Mouse (Mus musculus) midbrain, postnatal 0 days (tissue): ENCODE measurements around the gene Prss1. TPM values are rescaled to one million over a fixed set of nuclear protein-coding genes. Genes with fewer than 3 reads are reported as not detected.
"Not testable (repeated sequence)": the region's sequence is repeated elsewhere in the genome, so short reads cannot be mapped to it uniquely, and the experiment has no call there.

Source experiments
- ATAC-seq: fragments of 200-750 bp; cut with Nextera tagmentation; 2 replicates; pipeline ENCODE4 v1.8.0; 2017; ENCODE audit warnings: moderate number of reproducible peaks, mild to moderate bottlenecking, moderate TSS enrichment, moderate library complexity; ENCODE audit not compliant: low FRiP score
- DNase-seq: peaks from one replicate; pipeline ENCODE4 v3.0.0-alpha.2; 2015; ENCODE audit warnings: low spot score
- H3K27ac ChIP-seq: fragments of 300-500 bp; sonication (generic); 2 replicates; pipeline ENCODE4 v1.5.1; 2014; ENCODE audit warnings: low read depth, mild to moderate bottlenecking, low read length, mixed read lengths
- H3K27me3 ChIP-seq: fragments of 300-500 bp; sonication (generic); 2 replicates; pipeline ENCODE4 v1.6.1; 2014; ENCODE audit warnings: low read length, control low read depth, mixed read lengths; ENCODE audit not compliant: insufficient read depth
- H3K36me3 ChIP-seq: fragments of 300-500 bp; sonication (generic); 2 replicates; pipeline ENCODE4 v1.6.1; 2014; ENCODE audit warnings: low read length, control low read depth, mixed read lengths; ENCODE audit not compliant: insufficient read depth
- H3K4me1 ChIP-seq: fragments of 300-500 bp; sonication (generic); 2 replicates; pipeline ENCODE4 v1.6.1; 2014; ENCODE audit warnings: mild to moderate bottlenecking, control low read depth, antibody characterized with exemption, low read length, mixed read lengths; ENCODE audit not compliant: insufficient read depth
- H3K4me2 ChIP-seq: fragments of 300-500 bp; sonication (generic); 2 replicates; pipeline ENCODE4 v1.6.1; 2014; ENCODE audit warnings: low read depth, mild to moderate bottlenecking, low read length, mixed read lengths; ENCODE audit not compliant: poor library complexity, severe bottlenecking
- H3K4me3 ChIP-seq: fragments of 300-500 bp; sonication (generic); 2 replicates; pipeline ENCODE4 v1.5.1; 2014; ENCODE audit warnings: low read depth, mild to moderate bottlenecking, low read length, moderate library complexity
- H3K9ac ChIP-seq: fragments of 300-500 bp; sonication (generic); replicated peaks from 2 replicates; pipeline ENCODE4 v1.6.1; 2014; ENCODE audit warnings: mild to moderate bottlenecking, low read length, moderate library complexity, mixed read lengths; ENCODE audit not compliant: poor library complexity, severe bottlenecking
- H3K9me3 ChIP-seq: fragments of 300-500 bp; sonication (generic); 2 replicates; pipeline ENCODE4 v1.6.1; 2016; ENCODE audit warnings: low read length, control low read depth
- CTCF ChIP-seq: IDR thresholded peaks from 2 replicates; pipeline ENCODE4 v1.5.1; 2016; ENCODE audit warnings: antibody characterized with exemption, mild to moderate bottlenecking
- WGBS: fragments of 180-500 bp; shearing (Covaris S2); extraction: QIAGEN DNeasy Blood & Tissue Kit; methylation state at CpG from one replicate; pipeline ENCODE4 v1.1.7; 2014; 5-methylcytosine and 5-hydroxymethylcytosine counted together
- polyA plus RNA-seq: library from polyadenylated mRNA; unstranded; fragments of >200 nt; fragmentation: Nextera tagmentation; extraction: Ambion mirVana; gene quantifications from 2 replicates; pipeline ENCODE4 v1.2.1, GENCODE M21; 2015
- total RNA-seq: library from RNA; depleted of rRNA; stranded (reverse); fragments of >200 nt; gene quantifications from 2 replicates; pipeline ENCODE4 v1.2.3, GENCODE M21; 2014; rRNA removed

The Prss1 gene
- total RNA-seq = not detected in 2 replicates
- not detected in 2 replicates for polyA plus RNA-seq

GRCm38 (mm10) chr6:41458632-41459031 lies at the start of gene Prss1:
Gene Prss1, plus strand, starts transcription at chr6:41458932.
- H3K4me3 ChIP-seq, DNase-seq, H3K27ac ChIP-seq, H3K27me3 ChIP-seq, ATAC-seq, H3K9me3 ChIP-seq, H3K4me1 ChIP-seq, H3K36me3 ChIP-seq, H3K9ac ChIP-seq, H3K4me2 ChIP-seq: not testable (repeated sequence)

- H3K4me1 ChIP-seq, ATAC-seq, H3K36me3 ChIP-seq, H3K27ac ChIP-seq, H3K4me3 ChIP-seq, H3K9ac ChIP-seq, H3K9me3 ChIP-seq, DNase-seq, H3K27me3 ChIP-seq, H3K4me2 ChIP-seq: not testable (repeated sequence)
- 93% methylated on average over 2 of the region's 2 CpGs for WGBS
These were observed 16.5 kb upstream of the Prss1 start for GRCm38 (mm10) chr6:41442261-41442660.

GRCm38 (mm10) chr6:41446045-41446444 lies 12.7 kb upstream of the Prss1 start, which contains the start of gene Gm10334:
Gene Gm10334, minus strand, starts transcription at chr6:41446145.
- ATAC-seq, DNase-seq, H3K9me3 ChIP-seq, H3K4me1 ChIP-seq, H3K27me3 ChIP-seq, H3K9ac ChIP-seq, H3K4me3 ChIP-seq, H3K27ac ChIP-seq, H3K36me3 ChIP-seq, H3K4me2 ChIP-seq: not testable (repeated sequence)

- Histone ChIP-seq H3K27ac (no peak overlapping the region), H3K4me2 (no peak overlapping the region), H3K4me3 (no peak overlapping the region), H3K27me3 (no peaks in the 10 kb centered on the region), H3K4me1 (no peaks in the 10 kb centered on the region), H3K9me3 (no peaks in the 10 kb centered on the region), H3K36me3 (no peaks in the 10 kb centered on the region), H3K9ac (no peak overlapping the region)
- ATAC-seq (no peak), DNase-seq (no peak)
- no peak for TF ChIP-seq CTCF
- WGBS = 88% methylated on average over 3 of the region's 3 CpGs
These were observed 40.6 kb downstream of the Prss1 start for GRCm38 (mm10) chr6:41499374-41499773.

DNA sequence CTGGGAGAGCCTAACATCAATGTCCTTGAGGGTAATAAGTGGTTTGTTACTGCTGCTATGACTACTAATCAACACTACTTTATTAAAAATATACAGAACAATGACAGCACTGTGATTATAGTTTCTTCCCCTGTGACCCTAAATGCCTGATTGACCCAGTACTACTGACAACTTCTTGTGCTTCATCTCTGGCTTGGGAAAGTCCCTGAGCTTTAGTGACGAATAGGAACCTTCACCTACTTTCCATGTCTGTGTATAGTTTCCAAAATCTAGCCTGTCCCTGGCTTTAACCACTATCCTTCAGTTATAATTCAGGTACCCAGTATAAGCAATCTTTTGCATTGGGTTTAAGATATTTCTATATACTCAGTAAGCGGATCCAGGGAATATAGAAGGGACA lies 46.2 kb downstream of the Prss1 start:
- ATAC-seq (no peak), DNase-seq (no peak)
- no peak overlapping the region for H3K4me2 ChIP-seq
- H3K4me1 ChIP-seq = no peaks in the 10 kb centered on the region
- TF ChIP-seq CTCF = no peak
- H3K36me3 ChIP-seq = no peaks in the 10 kb centered on the region
- 85% methylated on average over 2 of the region's 2 CpGs for WGBS
- no peak overlapping the region for H3K9ac ChIP-seq
- no peaks in the 10 kb centered on the region for H3K9me3 ChIP-seq
- H3K4me3 ChIP-seq = no peak overlapping the region
- H3K27me3 ChIP-seq = no peaks in the 10 kb centered on the region
- no peak overlapping the region for H3K27ac ChIP-seq

DNA sequence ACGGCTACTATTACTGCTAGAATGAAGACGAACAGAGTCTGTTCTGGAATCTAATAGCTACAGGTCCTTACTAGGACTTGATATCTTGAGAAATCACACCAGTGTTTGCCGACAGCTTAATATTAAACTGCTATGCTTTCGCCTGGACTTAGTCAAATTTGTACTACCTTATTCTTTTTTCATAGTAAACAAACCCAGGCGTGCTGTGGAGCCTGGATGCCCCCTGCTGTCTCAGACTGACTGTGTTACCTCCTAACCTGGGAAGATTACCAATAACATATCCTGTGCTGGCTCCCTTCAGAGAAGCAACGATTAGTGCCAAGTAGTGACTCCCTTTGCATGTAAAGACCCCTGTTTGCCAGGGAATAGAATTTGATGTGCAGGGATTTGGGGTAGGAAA lies 46.6 kb downstream of the Prss1 start:
- no peak for DNase-seq
- H3K27me3 ChIP-seq = no peaks in the 10 kb centered on the region
- no peak for ATAC-seq
- H3K9me3 ChIP-seq = no peaks in the 10 kb centered on the region
- no peak overlapping the region for H3K27ac ChIP-seq
- H3K4me1 ChIP-seq = no peaks in the 10 kb centered on the region
- TF ChIP-seq CTCF = 0 out of 2 replicates have a peak, but pooled peaks have one; percentile 13
- no peak overlapping the region for H3K9ac ChIP-seq
- H3K36me3 ChIP-seq = no peaks in the 10 kb centered on the region
- 79% methylated on average over 6 of the region's 6 CpGs for WGBS
- no peak overlapping the region for H3K4me3 ChIP-seq
- no peak overlapping the region for H3K4me2 ChIP-seq

Other genes starting within 250 kb of the Prss1 start
- gene Try4, start 156.7 kb upstream of the Prss1 start, total RNA-seq = not detected in 2 replicates
- not detected in 2 replicates for gene Try4, start 156.7 kb upstream of the Prss1 start, polyA plus RNA-seq
- 0.49 TPM in 1 of 2 replicates, not detected in the other for gene Try5, start 142.1 kb upstream of the Prss1 start, total RNA-seq
- 0.22 and 0.26 TPM in 2 replicates for gene Try5, start 142.1 kb upstream of the Prss1 start, polyA plus RNA-seq
- not detected in 2 replicates for gene Try10, start 104.8 kb upstream of the Prss1 start, total RNA-seq
- gene Try10, start 104.8 kb upstream of the Prss1 start, polyA plus RNA-seq = not detected in 2 replicates
- not detected in 2 replicates for gene Prss3, start 81.3 kb upstream of the Prss1 start, total RNA-seq
- not detected in 2 replicates for gene Prss3, start 81.3 kb upstream of the Prss1 start, polyA plus RNA-seq
- gene Gm5771, start 66.6 kb upstream of the Prss1 start, total RNA-seq = not detected in 2 replicates
- not detected in 2 replicates for gene Gm5771, start 66.6 kb upstream of the Prss1 start, polyA plus RNA-seq
- 0.52 TPM in 1 of 2 replicates, not detected in the other for gene Gm10334, start 12.8 kb upstream of the Prss1 start, total RNA-seq
- gene Gm10334, start 12.8 kb upstream of the Prss1 start, polyA plus RNA-seq = not detected in 2 replicates
- not detected in 2 replicates for gene Prss2, start 62.9 kb downstream of the Prss1 start, total RNA-seq
- not detected in 2 replicates for gene Prss2, start 62.9 kb downstream of the Prss1 start, polyA plus RNA-seq
- 60.1 and 70.3 TPM in 2 replicates for gene Ephb6, start 146.6 kb downstream of the Prss1 start, total RNA-seq
- gene Ephb6, start 146.6 kb downstream of the Prss1 start, polyA plus RNA-seq = 32.0 and 39.1 TPM in 2 replicates
- 0.33 TPM in 1 of 2 replicates, not detected in the other for gene Trpv6, start 177.5 kb downstream of the Prss1 start, total RNA-seq
- gene Trpv6, start 177.5 kb downstream of the Prss1 start, polyA plus RNA-seq = 0.78 and 0.80 TPM in 2 replicates
- not detected in 2 replicates for gene Trpv5, start 221.8 kb downstream of the Prss1 start, total RNA-seq
- gene Trpv5, start 221.8 kb downstream of the Prss1 start, polyA plus RNA-seq = not detected in 2 replicates
- not detected in 2 replicates for gene Llcfc1, start 225.5 kb downstream of the Prss1 start, total RNA-seq
- gene Llcfc1, start 225.5 kb downstream of the Prss1 start, polyA plus RNA-seq = not detected in 2 replicates
- 0.24 TPM in 1 of 2 replicates, not detected in the other for gene Kel, start 245.4 kb downstream of the Prss1 start, total RNA-seq
- 0.22 TPM in 1 of 2 replicates, not detected in the other for gene Kel, start 245.4 kb downstream of the Prss1 start, polyA plus RNA-seq